Mouse (Mus musculus) embryonic stem cell, embryonic (primary cell): ENCODE measurements around the gene Naa60.

Experiments used
- CTCF ChIA-PET, 4 experiments: fragments of 300-600 bp in 2 of 4; fragments of 350-600 bp in 2 of 4; sonication (Branson Sonifier 250); formaldehyde crosslinking; loops; one replicate each; lab custom pipeline; 2022; ENCODE audit warnings: inconsistent platforms in 2 of 4; lab: Charles Lee
- POLR2A ChIA-PET, 4 experiments: fragments of 300-600 bp in 2 of 4; fragments of 350-600 bp in 2 of 4; sonication (Branson Sonifier 250); formaldehyde crosslinking; loops; one replicate each; lab custom pipeline; 2022; ENCODE audit warnings: antibody characterized with exemption in 4 of 4, inconsistent platforms in 1 of 4; lab: Charles Lee

Gene Naa60

GRCm38 (mm10) chr16:3920756-3921155, 48.6 kb downstream of the Naa60 start:
- ChIA-PET POLR2A (interaction anchor here in 1 of 4 experiments (0.6 kb wide), 1 partner anchor 495 kb away, joined by 4 read pairs; no protein-coding TSS in a partner anchor), CTCF (interaction anchor here in 2 of 4 experiments (0.5 to 1.5 kb wide), 2 partner anchors 12 to 1041 kb away, joined by 3 to 4 read pairs; partner anchors contain the start of genes 1700037C18Rik (in 1 of the 2) and Cluap1 (in 1 of the 2))

DNA sequence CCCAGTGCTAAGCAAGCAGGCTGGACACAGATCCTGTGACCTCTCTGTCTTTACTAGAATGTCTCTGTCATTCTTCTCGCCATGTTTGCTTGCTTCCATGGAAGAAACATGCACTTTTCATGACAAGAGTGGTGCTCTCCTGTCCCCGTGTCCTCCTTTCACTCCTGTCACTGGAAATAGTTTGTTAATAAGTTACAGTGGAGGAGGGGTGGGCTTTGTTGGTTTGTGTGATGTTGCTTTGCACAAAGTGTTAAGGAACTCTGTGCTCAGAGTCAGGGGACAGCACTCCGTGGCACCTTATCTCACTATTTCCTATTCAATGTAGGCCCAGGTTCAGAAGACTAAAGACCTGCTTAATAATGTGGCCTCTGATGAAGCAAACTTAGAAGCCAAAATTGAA, 51.3 kb downstream of the Naa60 start:
- POLR2A ChIA-PET: interaction anchor here in 1 of 4 experiments (1.3 kb wide), 2 partner anchors 14 to 51 kb away, joined by 3 read pairs; partner anchors contain the start of gene Naa60

GRCm38 (mm10) chr16:3923966-3924365, 51.8 kb downstream of the Naa60 start:
- POLR2A ChIA-PET: no interaction called here
- CTCF ChIA-PET: no interaction called here

More for the DNA sequence above, 51.3 kb downstream of the Naa60 start:
- CTCF ChIA-PET: no interaction called here

- POLR2A ChIA-PET: interaction anchor here in 1 of 4 experiments (0.7 kb wide), 1 partner anchor 34 kb away, joined by 3 read pairs; no protein-coding TSS in a partner anchor
- CTCF ChIA-PET: no interaction called here
Observed at GRCm38 (mm10) chr16:3928582-3928981, 56.4 kb downstream of the Naa60 start.

DNA sequence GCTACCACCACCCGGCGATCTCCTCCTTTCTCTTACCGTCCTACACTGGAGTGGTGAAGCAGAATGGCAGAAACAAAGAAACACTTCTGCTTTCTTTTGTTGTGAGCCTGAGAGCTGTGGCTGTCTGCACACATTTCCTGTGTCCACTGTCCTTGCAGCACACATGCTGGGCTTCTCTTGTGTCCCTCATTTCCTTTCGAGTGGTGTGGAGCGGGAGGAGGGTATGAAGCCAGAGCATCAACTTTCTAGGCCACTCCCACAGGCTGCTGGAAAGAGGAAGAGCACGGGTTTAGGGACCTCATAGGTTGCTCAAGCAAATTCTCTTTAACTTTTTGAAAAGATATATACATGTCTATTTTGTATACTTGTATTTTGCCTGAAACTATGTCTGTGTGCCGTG, 57.0 kb downstream of the Naa60 start:
- ChIA-PET CTCF (no interaction called here), POLR2A (interaction anchor here in 2 of 4 experiments (0.7 to 1.0 kb wide), 2 partner anchors 45 to 57 kb away, joined by 3 read pairs; partner anchors contain the start of genes Gm20695 (in 1 of the 2) and Zfp597 (in 1 of the 2))

GRCm38 (mm10) chr16:3933536-3933935, 61.4 kb downstream of the Naa60 start:
- ChIA-PET CTCF (interaction anchor here in 2 of 4 experiments (0.5 to 0.8 kb wide), 2 partner anchors 88 to 161 kb away, joined by 3 to 5 read pairs; no protein-coding TSS in a partner anchor), POLR2A (interaction anchor here in 2 of 4 experiments (0.6 to 1.3 kb wide), 2 partner anchors 8 to 37 kb away, joined by 3 read pairs; no protein-coding TSS in a partner anchor)

DNA sequence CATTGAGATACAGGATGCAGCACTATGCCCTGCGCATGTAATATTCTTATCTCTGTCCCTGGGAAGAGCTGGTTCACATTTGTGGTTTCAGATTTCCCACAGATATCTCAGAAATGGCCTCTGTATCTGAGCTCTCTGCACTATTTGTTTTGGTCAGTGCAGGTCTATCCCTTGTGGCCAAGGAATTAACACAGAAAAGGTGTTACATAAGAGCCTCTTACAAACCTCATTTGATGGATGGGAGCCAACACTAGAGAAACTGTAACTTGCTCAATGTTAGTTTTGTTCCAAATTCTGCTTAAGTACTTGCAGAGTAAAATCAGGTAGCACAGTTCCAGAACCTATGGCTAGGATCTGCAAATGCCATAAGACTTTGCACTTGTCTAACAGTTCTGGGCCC, 61.9 kb downstream of the Naa60 start:
- POLR2A ChIA-PET: interaction anchor here in 1 of 4 experiments (0.6 kb wide), 1 partner anchor 36 kb away, joined by 3 read pairs; no protein-coding TSS in a partner anchor
- CTCF ChIA-PET: interaction anchor here in 2 of 4 experiments (0.5 to 0.8 kb wide), 2 partner anchors 88 to 162 kb away, joined by 3 to 5 read pairs; no protein-coding TSS in a partner anchor

- POLR2A ChIA-PET: interaction anchor here in 1 of 4 experiments (1.1 kb wide), 1 partner anchor 42 kb away, joined by 3 read pairs; the partner anchor contains the start of gene Nlrc3
- CTCF ChIA-PET: no interaction called here
Observed at GRCm38 (mm10) chr16:3934701-3935100, 62.5 kb downstream of the Naa60 start.

- ChIA-PET POLR2A (interaction anchor here in 3 of 4 experiments (0.7 to 2.5 kb wide), 9 partner anchors 8 to 79 kb away, joined by 3 to 9 read pairs (median 3); partner anchors contain the start of genes 1700037C18Rik (in 1 of the 3), Cluap1 (in 1 of the 3), Naa60 (in 1 of the 3) and Slx4 (in 1 of the 3)), CTCF (no interaction called here)
Observed at GRCm38 (mm10) chr16:3951141-3951540, 79.0 kb downstream of the Naa60 start.
